Mouse (Mus musculus): ENCODE measurements around the gene Hoxa3. TPM values are rescaled to one million over a fixed set of nuclear protein-coding genes. Genes with fewer than 3 reads are reported as not detected.

Gene Hoxa3
- polyA plus RNA-seq, 1 experiment from 2014 or later, result 13.9 TPM

- Histone ChIP-seq H3K36me3 (peaks cover 17% of the 10 kb centered on the region), H3K4me1 (replicated peaks) (peaks cover 96% of the 10 kb centered on the region), H3K4me2 (peak overlapping the region; percentile 97), H3K27me3 (no peaks in the 10 kb centered on the region), H3K4me3 (peak overlapping the region; percentile 65), H3K27ac (replicated peaks) (peak overlapping the region; percentile 100), H3K9ac (peak overlapping the region; percentile 96), H3K9me3 (no peaks in the 10 kb centered on the region)
- 2% methylated on average over 23 of the region's 23 CpGs for WGBS
- no peak; the same call in 1 of the 2 replicates for ATAC-seq (ENCODE audit: low read depth)
Observed at GRCm38 (mm10) chr6:52190410-52190809, 22.7 kb downstream of the Hoxa3 start.

DNA sequence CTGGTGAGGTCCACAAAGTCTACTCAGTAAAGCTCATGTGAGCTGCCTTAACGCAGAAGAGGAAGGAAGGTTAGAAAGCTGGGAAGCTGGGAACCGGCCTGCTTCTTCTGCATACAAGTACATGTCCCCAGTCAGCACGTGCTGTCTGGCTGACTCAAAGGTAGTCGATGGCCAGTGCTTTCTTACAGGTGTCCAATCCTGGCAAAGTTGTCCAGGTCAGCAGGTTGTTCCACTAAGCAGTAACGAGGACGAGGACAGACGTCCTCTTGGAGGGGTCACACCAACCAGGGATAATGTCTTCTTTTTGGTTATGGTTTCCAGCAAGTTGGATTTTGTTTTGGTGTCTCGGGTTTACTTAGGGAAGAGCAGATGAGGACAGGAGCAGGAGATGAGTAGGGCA is 23.2 kb downstream of the Hoxa3 start:
- H3K36me3 ChIP-seq, result peaks cover 17% of the 10 kb centered on the region
- peak overlapping the region; percentile 65 for H3K4me3 ChIP-seq
- no peak for ATAC-seq (ENCODE audit: low read depth)
- H3K27me3 ChIP-seq, result no peaks in the 10 kb centered on the region
- 11% methylated on average over 8 of the region's 8 CpGs for WGBS
- H3K9me3 ChIP-seq, result no peaks in the 10 kb centered on the region
- H3K27ac ChIP-seq (replicated peaks), result peak overlapping the region; percentile 100
- H3K4me1 ChIP-seq (replicated peaks), result peaks cover 96% of the 10 kb centered on the region
- peak overlapping the region; percentile 96 for H3K9ac ChIP-seq
- peak overlapping the region; percentile 97 for H3K4me2 ChIP-seq

DNA sequence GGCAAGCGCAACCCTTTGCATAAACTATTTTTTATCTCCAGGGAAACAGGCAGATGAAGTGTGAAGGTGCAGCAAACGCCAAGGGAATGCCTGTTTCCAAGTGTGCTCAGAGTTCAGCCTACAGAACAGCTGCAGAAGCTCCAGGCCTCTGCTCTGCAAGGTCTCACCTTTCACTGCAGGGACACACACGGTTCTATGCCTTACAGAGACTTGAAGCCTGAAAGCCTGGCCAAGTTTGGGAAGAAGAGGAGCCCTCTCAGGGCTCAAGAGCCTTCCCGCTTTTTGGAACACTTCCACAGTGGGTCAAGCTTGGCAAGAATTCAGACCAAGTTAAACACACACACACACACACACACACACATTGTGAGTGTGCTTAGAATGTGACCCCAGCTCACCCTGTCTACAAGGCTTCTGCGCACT is 24.0 kb downstream of the Hoxa3 start:
- Histone ChIP-seq H3K27ac (replicated peaks) (peak overlapping the region; percentile 100), H3K36me3 (peaks cover 17% of the 10 kb centered on the region), H3K27me3 (no peaks in the 10 kb centered on the region), H3K4me2 (peak overlapping the region; percentile 97), H3K9ac (peak overlapping the region; percentile 96; the same call in 1 of the 2 replicates), H3K9me3 (no peaks in the 10 kb centered on the region), H3K4me1 (replicated peaks) (peaks cover 96% of the 10 kb centered on the region), H3K4me3 (peak overlapping the region; percentile 65; the same call in 1 of the 2 replicates)
- ATAC-seq (ENCODE audit: low read depth), result no peak
- WGBS, result 18% methylated on average over 5 of the region's 5 CpGs

GRCm38 (mm10) chr6:52186500-52186899 is 26.6 kb downstream of the Hoxa3 start:
- WGBS, result 38% methylated on average over 1 of the region's 1 CpGs
- Histone ChIP-seq H3K27me3 (no peaks in the 10 kb centered on the region), H3K36me3 (peaks cover 21% of the 10 kb centered on the region), H3K4me1 (replicated peaks) (peaks cover 99% of the 10 kb centered on the region), H3K9ac (no peak overlapping the region), H3K4me3 (no peak overlapping the region), H3K9me3 (no peaks in the 10 kb centered on the region), H3K4me2 (peak overlapping the region; percentile 97; the same call in 1 of the 2 replicates), H3K27ac (replicated peaks) (peak overlapping the region; percentile 65)
- no peak for ATAC-seq (ENCODE audit: low read depth)

GRCm38 (mm10) chr6:52185834-52186233 is 27.3 kb downstream of the Hoxa3 start:
- 10% methylated on average over 3 of the region's 3 CpGs for WGBS
- Histone ChIP-seq H3K27me3 (no peaks in the 10 kb centered on the region), H3K9ac (no peak overlapping the region; the same call in 1 of the 2 replicates), H3K4me1 (replicated peaks) (peaks cover 100% of the 10 kb centered on the region), H3K4me2 (peak overlapping the region; percentile 48), H3K36me3 (peaks cover 21% of the 10 kb centered on the region), H3K27ac (replicated peaks) (peak overlapping the region; percentile 82; the same call in 1 of the 2 replicates), H3K9me3 (no peaks in the 10 kb centered on the region), H3K4me3 (no peak overlapping the region)
- no peak for ATAC-seq (ENCODE audit: low read depth)

GRCm38 (mm10) chr6:52185222-52185621 is 27.9 kb downstream of the Hoxa3 start:
- peaks cover 20% of the 10 kb centered on the region for H3K36me3 ChIP-seq
- no peak for ATAC-seq (ENCODE audit: low read depth)
- H3K9me3 ChIP-seq, result no peaks in the 10 kb centered on the region
- peak overlapping the region; percentile 18 for H3K4me3 ChIP-seq
- H3K4me2 ChIP-seq, result peak overlapping the region; percentile 48
- WGBS, result under 1% methylated on average over 19 of the region's 19 CpGs
- H3K4me1 ChIP-seq (replicated peaks), result peaks cover 100% of the 10 kb centered on the region
- H3K27ac ChIP-seq (replicated peaks), result peak overlapping the region; percentile 82
- peak overlapping the region; percentile 60 for H3K9ac ChIP-seq
- H3K27me3 ChIP-seq, result no peaks in the 10 kb centered on the region

DNA sequence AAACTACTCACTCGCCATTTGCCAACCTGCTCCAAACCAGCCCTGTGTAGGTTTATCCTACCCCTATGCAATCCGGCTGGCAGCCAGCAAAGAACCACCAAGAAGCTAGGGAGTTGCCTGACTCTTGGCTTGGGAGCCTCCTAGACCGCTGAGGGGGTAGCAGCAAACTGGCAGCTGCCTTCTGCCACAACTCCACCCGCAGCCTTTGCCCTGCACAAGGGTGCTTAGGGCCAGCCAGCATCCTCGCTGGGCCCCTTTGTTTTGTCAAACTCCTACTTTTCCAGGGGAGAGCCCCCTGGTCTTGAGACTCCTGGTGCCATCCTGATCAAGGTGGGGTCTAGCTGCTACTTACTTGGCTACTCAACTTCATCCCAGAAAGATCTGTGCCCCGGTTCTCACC is 28.5 kb downstream of the Hoxa3 start:
- H3K36me3 ChIP-seq, result peaks cover 14% of the 10 kb centered on the region
- H3K4me1 ChIP-seq (replicated peaks), result peaks cover 100% of the 10 kb centered on the region
- peak overlapping the region; percentile 82 for H3K27ac ChIP-seq (replicated peaks)
- WGBS, result 10% methylated on average over 6 of the region's 6 CpGs
- H3K4me3 ChIP-seq, result peak overlapping the region; percentile 18; the same call in 1 of the 2 replicates
- ATAC-seq (ENCODE audit: low read depth), result no peak
- peak overlapping the region; percentile 60 for H3K9ac ChIP-seq
- no peaks in the 10 kb centered on the region for H3K27me3 ChIP-seq
- no peaks in the 10 kb centered on the region for H3K9me3 ChIP-seq
- peak overlapping the region; percentile 48 for H3K4me2 ChIP-seq

GRCm38 (mm10) chr6:52183311-52184080 is 29.6 kb downstream of the Hoxa3 start:
- Histone ChIP-seq H3K4me1 (replicated peaks) (peaks cover 100% of the 10 kb centered on the region), H3K9me3 (no peaks in the 10 kb centered on the region), H3K27ac (replicated peaks) (peak overlapping the region; percentile 82), H3K27me3 (no peaks in the 10 kb centered on the region), H3K4me2 (peak overlapping the region; percentile 48), H3K36me3 (peaks cover 8% of the 10 kb centered on the region), H3K9ac (peak overlapping the region; percentile 60), H3K4me3 (no peak overlapping the region)
- 13% methylated on average over 10 of the region's 10 CpGs for WGBS
- ATAC-seq (ENCODE audit: low read depth), result no peak

- Histone ChIP-seq H3K27me3 (no peaks in the 10 kb centered on the region), H3K36me3 (peaks cover 8% of the 10 kb centered on the region), H3K9me3 (no peaks in the 10 kb centered on the region), H3K4me2 (peak overlapping the region; percentile 48), H3K4me3 (no peak overlapping the region), H3K4me1 (replicated peaks) (peaks cover 100% of the 10 kb centered on the region), H3K9ac (0 out of 2 replicates have a peak overlapping the region, but pooled peaks have one; percentile 60), H3K27ac (replicated peaks) (peak overlapping the region; percentile 82)
- no peak for ATAC-seq (ENCODE audit: low read depth)
- WGBS, result 14% methylated on average over 1 of the region's 1 CpGs
Observed at GRCm38 (mm10) chr6:52182793-52183192, 30.3 kb downstream of the Hoxa3 start.

DNA sequence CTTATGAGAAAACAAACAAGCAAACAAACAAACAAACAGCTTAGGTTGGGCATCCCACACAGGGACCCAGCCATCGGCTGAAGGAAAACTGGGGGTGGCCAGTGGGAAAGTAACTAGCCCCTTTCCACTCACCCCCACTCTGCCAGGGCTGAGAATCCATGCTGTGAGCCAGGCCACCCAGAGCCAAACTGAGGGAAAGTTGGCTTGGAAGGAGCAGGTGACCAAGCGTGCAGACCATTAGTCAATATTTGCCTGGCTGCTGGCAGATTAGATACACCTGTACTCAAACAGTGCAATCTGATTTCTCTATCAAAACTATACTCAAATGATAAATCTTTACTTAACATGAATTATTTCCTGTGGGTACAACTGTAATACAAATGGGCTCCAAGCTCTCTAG is 31.1 kb downstream of the Hoxa3 start:
- Histone ChIP-seq H3K9ac (0 out of 2 replicates have a peak overlapping the region, but pooled peaks have one; percentile 95), H3K4me3 (no peak overlapping the region), H3K4me1 (replicated peaks) (peaks cover 100% of the 10 kb centered on the region), H3K4me2 (peak overlapping the region; percentile 75), H3K27ac (replicated peaks) (no peak overlapping the region; the same call in 1 of the 2 replicates), H3K27me3 (no peaks in the 10 kb centered on the region), H3K9me3 (no peaks in the 10 kb centered on the region), H3K36me3 (peaks cover 8% of the 10 kb centered on the region)
- ATAC-seq (ENCODE audit: low read depth), result no peak
- 11% methylated on average over 2 of the region's 2 CpGs for WGBS

DNA sequence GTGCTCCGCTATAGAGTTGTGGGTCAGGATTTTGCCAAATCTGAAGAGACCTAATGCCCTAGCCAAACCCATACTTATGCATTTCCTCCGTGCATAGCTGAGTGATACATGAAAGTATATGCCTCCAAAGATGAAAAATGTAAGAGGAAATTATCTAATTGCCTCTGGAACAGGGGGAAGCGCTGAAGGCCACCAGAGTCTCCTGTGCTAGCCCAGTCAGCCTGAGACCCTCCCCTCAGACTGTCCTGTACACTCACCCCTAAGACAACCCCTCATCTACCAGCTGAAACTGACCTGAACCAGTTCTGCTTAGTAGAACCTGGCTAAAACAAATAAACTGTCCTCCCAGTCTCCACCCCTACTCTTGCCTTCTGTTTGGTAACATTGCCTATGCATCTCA is 32.4 kb downstream of the Hoxa3 start:
- H3K27ac ChIP-seq (replicated peaks), result peak overlapping the region; percentile 97
- 22% methylated on average over 3 of the region's 3 CpGs for WGBS
- H3K27me3 ChIP-seq, result no peaks in the 10 kb centered on the region
- peak overlapping the region; percentile 95 for H3K9ac ChIP-seq
- H3K36me3 ChIP-seq, result peaks cover 4% of the 10 kb centered on the region
- ATAC-seq (ENCODE audit: low read depth), result no peak
- H3K4me1 ChIP-seq (replicated peaks), result peaks cover 100% of the 10 kb centered on the region
- peak overlapping the region; percentile 54 for H3K4me3 ChIP-seq
- peak overlapping the region; percentile 75 for H3K4me2 ChIP-seq
- no peaks in the 10 kb centered on the region for H3K9me3 ChIP-seq

- H3K4me1 ChIP-seq (replicated peaks), result peaks cover 100% of the 10 kb centered on the region
- peak overlapping the region; percentile 95 for H3K9ac ChIP-seq
- H3K4me3 ChIP-seq, result peak overlapping the region; percentile 54
- no peaks in the 10 kb centered on the region for H3K9me3 ChIP-seq
- H3K27ac ChIP-seq (replicated peaks), result peak overlapping the region; percentile 97
- H3K4me2 ChIP-seq, result peak overlapping the region; percentile 75
- no peaks in the 10 kb centered on the region for H3K27me3 ChIP-seq
- H3K36me3 ChIP-seq, result peaks cover 4% of the 10 kb centered on the region
- 5% methylated on average over 11 of the region's 11 CpGs for WGBS
- no peak for ATAC-seq (ENCODE audit: low read depth)
Observed at GRCm38 (mm10) chr6:52180213-52180710, 32.9 kb downstream of the Hoxa3 start.
